Mouse (Mus musculus) c-Kit-negative CD71-positive TER-119-positive erythroid progenitor cells, embryonic 14.5 days (primary cell): ENCODE results near the gene Actr10.

Experiments used
- DNase-seq: peaks from one replicate; pipeline ENCODE4 v3.0.0-alpha.2; 2013; ENCODE audit warnings: low read depth, low spot score

The Actr10 gene

DNA sequence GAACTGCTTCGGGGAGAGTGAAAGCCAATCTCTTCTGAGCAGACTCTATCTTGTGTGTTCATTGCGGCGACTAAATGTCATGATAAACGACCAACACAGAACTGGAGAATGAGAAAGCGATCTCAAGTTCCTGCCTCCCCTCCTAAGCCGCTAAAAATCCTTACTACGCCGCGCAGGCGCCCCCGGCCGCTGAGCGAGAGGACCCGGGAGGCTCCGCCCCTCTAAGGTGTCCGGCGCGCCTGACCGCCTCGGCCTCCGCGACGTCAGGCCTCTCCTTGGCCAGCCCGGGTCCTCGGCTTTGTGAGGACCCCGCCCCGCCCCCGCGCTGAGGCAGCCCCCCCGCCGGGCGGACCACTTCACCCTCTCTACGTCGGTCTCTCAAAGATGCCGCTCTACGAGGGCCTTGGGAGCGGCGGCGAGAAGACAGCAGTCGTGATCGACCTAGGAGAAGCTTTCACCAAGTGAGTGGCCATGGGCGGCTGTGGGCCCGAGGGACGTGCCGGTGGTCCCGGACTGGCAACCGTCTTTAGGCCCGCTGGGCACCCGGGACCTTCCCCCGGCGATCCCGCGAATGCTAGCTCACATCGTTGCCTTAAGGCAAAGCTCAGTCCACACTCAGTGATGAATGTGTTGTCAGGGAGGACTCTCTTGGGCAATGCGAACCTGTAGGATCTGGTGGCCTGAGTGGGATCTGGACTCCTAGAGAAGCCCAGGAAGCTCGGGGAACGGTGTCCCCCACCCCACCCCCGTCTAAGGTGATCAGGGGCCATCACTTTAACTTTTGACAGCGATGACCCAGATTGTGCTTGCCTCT lies at the start of gene Actr10:
Gene Actr10, plus strand, starts transcription at position 287 of the 814 bp plus-strand sequence.
- peak; percentile 78 for DNase-seq

DNA sequence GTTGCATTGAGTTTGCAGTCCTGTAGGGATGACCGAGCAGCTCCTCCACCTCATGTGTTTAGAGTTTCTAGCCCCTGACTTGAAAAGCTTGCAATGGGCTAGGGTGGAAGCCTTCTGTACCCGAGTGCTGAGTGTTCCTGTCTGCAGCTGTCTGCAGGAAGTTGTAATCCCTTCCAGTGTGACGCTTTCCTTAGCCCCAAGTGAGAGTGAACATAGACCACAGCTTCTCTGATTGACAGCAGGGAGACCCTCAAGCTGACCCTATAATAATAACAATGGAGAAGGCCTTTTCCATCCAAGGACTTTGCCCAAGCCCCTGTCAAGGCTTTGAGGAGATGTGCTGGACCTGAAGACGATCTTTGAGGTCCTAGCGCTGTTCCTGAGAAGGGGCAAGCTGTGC lies 47.3 kb upstream of the Actr10 start:
- DNase-seq, result no peak

DNA sequence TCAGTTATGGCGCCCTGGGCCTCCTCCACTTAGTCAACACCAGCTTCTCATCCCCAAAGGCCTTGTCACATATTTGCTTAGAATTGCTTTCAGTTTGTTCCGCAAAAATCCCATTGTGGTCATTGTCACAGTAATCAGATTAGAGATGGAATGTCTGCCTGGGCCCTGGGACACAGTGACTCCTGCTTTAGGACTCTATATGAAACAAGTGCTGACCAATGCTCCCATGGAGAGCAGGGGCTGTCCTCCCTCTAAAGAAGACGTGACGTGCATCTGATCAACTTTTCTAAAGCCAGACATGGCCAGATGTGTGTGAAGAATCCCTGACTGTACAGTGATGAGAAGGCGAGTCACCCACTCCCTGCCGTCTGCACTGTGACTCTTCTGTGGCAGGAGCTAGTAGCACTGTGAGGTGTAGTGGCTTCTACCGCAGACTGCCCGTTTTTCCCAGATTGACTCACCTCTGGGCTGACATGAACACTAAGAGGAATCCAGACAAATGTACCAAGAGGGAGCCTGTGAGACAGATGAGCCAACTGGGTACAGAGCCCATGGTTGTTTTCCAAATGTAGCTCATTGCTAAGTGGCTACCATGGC lies 46.7 kb upstream of the Actr10 start:
- no peak for DNase-seq

DNA sequence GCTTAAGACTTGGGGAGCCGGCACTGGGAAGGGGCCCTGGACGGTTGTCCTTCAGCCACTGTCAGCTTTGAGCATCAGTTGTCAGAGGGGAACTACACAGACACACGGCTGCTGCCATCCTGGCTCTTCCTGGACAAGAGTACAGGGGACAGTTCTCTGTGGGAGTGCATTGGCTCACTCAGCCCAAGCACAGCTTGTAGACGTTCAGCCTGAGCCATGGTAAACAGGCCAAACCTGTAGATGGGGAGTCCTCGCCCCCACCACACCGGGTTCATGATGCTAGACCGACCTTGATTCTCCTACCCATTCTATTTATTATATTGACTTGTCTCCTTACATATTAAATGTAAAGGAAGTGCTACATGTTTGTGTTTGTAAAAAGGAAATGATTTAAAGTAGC lies 42.4 kb upstream of the Actr10 start:
- no peak for DNase-seq

DNA sequence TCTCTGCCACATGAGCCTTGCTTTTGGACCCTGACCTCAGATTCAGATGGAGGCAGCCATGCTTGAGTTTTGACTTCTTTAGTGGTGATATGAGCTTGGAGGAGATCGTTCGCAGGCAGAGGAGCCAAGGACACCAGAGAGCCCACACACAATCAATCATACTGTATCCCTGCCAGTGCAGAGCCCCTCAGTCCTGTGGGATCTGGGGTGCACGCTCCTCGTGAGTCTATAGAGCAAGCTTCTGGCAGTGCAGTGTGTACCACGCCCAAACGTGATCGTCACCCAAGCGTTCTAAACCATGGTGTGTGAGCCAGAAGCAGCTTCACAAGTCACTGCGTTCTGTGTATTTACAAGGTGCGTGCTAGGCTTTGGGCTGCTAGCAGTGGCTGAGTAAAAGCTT lies 41.6 kb upstream of the Actr10 start:
- no peak for DNase-seq

DNA sequence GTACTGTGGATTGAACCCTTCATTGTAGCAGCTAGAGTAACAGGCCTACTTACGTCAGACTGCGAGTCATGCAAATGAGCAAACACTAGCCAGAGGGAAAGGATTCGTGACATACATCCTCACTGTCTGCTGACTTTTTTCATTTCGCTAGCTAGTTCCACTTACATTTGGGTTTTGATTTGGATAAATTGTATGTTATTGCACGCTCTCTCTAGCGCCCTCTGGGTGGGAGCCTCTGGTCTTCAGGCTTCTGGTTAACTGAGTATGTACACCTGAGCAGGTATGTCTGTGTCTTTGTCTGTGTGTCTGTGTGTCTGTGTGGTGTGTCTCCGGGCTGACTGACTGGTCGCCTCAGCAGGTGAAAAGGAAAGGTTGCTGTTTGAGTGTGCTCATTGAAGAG lies 40.2 kb upstream of the Actr10 start:
- no peak for DNase-seq

DNA sequence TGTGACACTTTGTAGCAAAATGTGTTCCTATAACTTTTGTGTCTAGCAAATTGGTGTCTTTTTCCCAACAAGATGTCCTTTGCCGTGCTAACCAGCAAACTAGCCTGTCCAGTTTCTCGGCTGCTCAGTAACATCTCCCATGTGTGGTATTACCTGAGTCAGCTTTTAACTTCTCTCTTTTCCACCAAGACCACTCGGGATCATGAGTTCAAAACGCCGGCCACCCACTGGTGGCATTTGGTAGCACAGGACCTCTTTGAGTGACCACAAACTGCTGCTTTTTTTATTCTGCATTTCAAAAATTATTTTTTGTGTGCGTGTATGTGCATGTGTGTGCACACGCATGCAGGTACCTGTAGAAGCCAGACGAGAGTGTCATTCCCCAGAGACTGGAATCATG lies 39.2 kb upstream of the Actr10 start:
- no peak for DNase-seq

DNA sequence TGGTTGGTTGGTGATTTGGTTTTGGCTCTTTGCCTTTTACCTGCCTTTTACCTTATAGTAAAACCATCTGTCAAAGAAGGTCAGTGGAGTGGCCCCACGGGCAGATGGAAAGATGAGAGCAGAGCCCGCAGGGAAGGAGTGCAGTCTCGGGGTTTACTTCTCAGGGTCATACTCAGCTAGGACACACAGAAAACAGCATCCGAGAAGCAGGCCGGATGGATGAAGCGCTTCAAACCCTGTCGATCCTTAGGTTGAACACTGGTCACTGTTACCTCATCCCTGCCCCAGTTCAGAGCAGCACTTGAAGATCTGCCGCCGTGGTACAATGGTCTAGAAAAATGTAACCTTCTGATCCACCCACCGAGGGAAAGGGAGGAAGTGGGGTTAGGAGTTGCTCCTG lies 33.2 kb upstream of the Actr10 start:
- no peak for DNase-seq

DNA sequence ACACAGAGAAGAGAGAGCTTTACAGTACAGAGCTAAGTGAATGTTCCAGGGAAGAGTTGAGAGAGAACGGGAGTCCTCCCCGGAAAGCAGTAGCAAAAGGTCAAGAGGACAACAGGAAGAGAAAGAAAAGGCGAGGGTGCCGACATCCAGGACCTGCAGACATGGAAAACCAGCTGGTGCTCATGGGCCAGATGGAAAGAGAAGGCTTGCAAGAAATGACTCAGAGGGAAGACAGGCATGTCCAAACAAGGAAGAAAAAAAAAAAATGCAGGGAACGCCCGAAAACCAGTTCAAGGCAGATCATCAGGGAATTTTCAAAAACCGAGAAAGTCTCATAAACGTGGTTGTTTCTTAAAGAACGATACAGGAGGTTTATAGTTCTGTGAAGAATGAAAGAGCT lies 30.8 kb upstream of the Actr10 start:
- no peak for DNase-seq

DNA sequence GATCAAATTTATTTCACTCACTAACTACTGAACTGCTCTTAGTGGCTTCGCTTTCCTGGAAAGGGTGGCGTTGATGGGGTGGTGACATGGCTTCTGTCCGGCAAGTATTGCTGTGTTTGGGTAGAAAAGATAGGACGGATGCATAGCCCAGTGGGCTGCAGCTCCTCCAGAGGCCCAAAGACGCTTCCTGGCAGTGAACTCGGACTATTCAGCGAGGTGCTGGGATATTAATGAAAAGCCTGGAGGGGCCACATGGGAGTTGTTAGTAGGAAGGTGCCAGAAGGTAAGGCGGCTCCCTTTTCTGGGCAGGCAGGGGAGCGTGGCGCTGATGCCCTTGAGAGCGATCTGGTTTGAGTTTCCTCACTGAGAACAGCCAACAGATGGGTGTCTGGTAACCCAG lies 30.0 kb upstream of the Actr10 start:
- no peak for DNase-seq

DNA sequence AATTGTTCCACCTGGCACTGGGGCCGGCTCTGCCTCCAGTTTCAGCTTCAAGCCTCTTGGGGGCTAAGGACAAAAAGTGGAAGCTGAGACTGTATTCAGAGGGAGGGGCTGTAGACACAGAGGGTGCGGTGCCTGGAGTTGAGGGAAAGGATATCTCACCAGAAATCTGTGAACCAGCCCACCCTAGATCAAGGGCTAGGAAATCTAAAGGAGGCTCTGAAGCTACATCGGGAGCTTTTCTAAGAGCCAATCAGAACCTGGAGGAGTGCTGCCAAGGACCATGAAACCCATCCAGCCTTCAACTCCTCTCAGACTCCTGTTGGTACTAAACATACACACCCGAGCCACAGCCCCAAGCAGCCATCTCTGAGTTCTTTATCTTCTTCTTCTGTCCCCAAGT lies 29.6 kb upstream of the Actr10 start:
- DNase-seq, result no peak

DNA sequence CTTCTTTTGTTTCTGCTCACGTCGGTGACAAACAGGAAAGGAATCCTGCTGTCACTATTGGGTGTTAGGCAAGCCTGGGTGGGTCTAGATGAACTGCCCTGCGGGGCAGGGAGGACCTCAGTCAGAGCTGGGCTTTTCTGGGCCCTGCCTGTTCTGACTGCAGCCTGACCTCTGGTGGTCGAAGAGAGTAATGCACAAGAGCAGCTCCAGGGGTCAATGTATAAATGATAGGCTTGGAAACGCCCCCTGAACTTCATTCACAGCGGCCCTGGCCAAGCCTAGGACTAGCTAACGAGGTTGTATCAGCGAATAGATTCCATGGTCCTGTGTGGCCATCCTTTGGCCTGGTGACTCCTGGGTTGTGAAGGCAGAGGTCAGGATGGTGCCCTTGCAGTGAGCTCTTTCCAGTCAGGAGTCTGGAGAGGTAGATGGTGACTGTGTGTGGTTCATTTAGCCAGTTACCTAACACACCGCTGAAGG lies 27.4 kb upstream of the Actr10 start:
- DNase-seq, result peak; percentile 38

DNA sequence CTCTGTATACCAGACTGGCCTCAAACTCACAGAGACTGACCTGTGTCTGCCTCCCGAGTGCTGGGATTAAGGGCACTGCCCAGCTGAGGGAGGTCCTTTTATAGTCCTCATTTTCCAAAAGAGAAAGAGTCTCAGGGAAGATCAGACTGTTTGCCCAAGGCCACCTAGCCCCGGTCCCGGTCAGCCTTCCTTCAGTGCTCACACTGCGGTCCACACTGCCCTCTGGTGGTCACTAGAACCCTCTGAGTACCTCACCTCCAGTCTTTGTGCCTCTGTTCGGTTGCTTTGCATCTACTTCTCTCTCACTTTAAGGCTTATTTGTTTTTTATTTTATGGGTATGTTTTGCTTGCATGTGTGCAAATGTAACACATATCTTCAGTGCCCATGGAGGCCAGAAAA lies 26.6 kb upstream of the Actr10 start:
- peak; percentile 51 for DNase-seq

DNA sequence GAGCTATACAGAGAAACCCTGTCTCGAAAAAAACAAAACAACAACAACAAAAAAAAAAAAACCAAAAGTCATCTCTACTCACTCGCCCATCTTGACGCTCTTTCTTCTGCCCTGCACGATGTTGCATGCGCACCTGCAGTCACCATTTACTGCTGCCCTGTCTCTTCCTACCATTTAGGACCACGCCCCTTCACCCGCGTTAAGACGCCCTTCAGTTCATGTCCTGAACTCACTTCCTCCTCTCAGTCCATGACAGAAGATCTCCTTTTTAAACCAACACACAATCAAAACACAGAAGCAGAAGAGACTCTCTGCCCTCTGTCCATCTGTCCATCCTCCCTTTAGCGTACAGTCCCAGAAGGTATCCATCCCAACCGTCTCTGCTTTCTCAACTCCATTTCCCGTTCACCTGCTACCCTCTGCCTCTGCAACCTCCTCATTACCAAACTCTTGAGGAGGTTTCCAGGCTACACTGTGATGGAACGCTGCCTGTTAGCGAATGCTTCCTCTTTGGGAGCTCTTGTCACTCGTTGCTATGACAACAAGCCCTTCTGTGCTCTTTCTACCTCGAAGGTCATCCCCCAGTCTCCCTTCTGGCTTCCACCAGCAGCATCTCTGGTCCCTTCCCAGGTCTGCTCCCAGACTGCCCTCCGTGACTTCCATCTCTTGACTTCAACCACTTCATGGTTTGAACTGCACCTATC lies 25.8 kb upstream of the Actr10 start:
- DNase-seq, result no peak

DNA sequence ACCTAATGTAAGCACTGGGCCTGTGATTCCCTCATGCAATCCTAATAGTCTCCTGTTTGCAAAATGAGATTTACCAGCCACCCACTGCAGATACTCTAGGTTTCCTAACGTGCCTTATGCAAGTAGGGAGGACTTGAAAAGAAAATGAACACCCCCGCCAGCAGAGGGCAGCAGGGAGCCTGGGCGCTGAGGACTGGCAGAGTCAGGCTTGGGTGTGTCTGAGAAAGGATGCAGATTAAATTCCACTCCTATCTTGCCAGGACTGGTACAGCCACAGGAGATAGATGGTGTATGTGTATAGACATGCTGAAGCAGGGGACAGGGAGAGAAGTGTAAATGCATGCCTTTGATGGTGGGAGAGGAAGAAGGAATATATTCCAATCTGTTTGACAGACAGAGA lies 24.2 kb upstream of the Actr10 start:
- peak; percentile 73 for DNase-seq

DNA sequence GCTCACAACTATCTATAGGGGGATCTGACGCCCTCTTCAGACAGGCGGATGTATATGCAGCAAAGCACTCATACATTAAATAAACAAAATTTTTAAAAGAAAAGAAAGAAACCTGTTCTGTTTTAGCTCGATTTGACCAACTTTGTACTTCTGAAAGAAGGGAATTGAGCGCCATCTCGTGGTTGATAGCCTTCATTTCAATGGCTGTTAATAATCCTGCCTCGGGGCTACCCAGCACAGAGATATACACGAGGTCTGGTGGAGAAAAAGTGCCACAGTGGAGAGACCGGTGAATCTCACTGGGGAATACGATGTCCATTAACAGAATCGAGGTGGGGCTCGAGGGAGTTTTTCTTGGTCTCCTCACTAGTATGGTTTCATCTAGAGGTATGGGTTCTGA lies 23.3 kb upstream of the Actr10 start:
- no peak for DNase-seq

DNA sequence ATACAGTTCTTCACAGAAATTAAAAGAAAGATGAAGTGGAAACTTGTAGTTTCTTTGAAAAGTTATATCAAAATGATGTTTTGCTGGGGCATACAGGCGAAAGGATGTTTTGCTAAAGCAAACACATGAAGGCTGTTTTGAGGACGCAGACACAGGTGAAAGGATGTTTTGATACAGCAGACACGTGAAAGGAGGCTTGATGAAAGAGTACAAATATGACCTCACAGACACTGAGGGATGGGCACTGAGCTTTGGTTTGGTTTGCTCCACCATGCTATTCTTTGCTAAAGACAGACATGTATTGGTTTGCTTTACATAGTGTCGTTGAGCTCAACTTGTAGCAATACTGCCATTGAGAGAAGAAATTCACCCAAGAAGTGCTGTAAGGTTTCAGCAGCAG lies 7.9 kb upstream of the Actr10 start:
- DNase-seq, result no peak

DNA sequence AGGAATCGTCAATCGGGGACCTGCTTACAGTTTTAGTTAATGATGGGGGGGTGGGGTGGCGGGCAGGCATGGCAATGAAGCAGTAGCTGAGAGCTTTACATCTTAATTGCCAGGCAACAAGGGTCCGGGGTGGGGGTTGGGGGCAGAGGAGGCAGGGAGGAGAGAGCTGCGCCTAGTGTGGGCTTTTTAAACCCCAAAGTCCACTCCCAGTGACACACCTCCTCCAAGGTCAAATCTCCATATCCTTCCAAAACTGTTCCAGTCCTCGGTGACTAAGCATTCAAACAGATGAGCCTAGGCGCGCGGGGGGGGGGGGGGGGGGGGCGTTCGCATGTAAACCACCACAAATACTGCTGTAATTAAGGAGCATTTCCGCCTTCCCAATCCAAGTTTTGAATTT lies 507 bp upstream of the Actr10 start:
- DNase-seq, result no peak

DNA sequence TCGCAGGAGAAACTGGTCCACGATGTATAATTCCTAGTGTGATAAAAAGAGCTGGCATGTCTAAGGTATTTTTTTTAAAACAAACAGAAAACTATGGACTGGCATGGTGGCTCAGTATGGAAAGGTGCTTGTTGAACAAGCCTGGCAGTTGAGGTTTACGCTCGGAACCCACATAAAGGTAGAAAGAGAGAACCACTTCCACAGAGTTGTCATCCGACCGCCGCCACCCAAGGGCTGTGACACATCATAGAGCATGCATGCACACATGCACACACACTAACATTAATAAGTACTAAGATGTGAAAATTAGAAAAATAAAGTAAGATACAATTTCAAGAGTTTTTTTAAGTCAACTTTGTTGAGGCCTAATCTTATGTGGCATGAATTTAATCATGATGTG lies 3.1 kb downstream of the Actr10 start:
- no peak for DNase-seq

DNA sequence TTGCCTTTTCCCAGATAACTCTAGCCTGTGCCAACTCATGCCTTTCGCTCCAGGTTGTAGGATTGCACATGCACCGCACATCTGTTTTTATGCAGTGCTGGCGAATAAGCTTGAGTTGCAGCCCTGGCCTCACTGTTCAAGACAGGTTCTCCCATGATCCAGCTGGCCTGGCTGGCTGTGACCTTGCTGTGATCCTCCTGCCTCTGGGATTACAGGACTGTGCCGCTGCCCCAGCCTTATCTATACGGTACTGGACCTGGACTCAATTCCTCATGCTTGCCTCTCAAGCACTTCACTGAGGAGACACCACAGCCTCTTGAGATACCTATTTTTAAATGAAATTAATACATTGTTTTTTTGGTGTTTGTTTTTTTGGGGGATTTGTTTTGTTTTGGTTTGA lies 6.5 kb downstream of the Actr10 start:
- no peak for DNase-seq

DNA sequence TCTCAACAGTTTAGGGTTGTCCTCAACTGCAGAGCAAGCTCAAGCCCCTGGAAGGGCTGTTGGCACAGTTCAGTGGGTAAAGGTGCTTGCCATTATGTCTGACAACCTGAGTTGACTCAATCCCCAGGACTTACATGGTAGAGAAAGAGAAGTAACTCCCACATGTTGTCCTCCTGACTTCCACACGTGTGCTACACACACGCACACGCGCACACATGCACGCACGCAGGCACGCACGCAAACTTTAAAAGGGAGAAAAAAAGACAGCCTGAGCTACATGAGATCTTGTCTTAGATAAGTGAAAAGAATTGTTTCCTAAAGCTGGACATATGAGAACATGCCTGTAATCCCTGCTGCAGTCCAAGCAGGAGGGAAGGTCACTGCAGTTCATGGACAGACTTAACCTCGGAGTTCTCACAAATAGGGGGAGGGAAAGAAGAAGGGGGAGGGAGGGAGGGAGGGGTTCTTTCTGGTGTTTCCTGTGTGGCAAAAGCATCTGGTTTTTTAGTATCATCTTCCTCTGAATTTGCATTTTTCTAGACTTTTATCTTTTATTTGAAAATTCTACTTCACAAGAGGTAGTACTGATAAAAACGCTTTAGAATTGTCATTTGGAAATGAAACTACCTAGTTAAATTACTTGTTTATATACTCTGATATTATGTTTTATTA lies 9.1 kb downstream of the Actr10 start:
- DNase-seq, result no peak

DNA sequence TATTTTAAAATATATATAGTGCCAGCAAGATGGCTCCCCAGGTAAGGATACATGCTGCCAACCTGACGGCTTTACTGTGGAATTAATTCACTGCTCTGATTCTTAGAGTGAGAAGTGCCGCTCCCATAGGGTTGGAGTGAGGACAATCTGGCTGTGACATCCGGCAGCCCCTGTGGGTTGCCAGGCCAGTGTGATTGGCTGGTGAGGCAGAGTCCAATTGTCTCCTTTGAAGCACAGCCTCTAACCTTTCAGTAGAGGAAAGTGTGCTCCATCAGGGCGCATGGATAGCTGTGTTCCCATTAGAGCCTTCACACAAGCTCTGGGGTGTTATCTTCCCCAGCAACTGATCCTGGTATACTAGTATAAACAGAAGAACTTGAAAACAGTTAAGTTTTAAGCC lies 21.0 kb downstream of the Actr10 start:
- DNase-seq, result peak; percentile 52
